Mouse (Mus musculus) forebrain, embryonic 10.5 days (tissue): ENCODE data around the gene Tnfrsf14. TPM values are rescaled to one million over a fixed set of nuclear protein-coding genes. Genes with fewer than 3 reads are reported as not detected.
A peak's percentile ranks its signal among the peaks of the same experiment; 100 is the strongest.

Experiments
- DNase-seq: peaks from one replicate; pipeline ENCODE4 v3.0.0-alpha.2; 2017; ENCODE audit warnings: low spot score; ENCODE audit errors: extremely low spot score
- H3K27ac ChIP-seq: fragments of 300-500 bp; sonication (generic); 2 replicates; pipeline ENCODE4 v1.5.1; 2016; ENCODE audit warnings: mild to moderate bottlenecking
- H3K27me3 ChIP-seq: fragments of 300-500 bp; sonication (generic); 2 replicates; pipeline ENCODE4 v1.6.1; 2016; ENCODE audit warnings: mild to moderate bottlenecking; ENCODE audit not compliant: poor library complexity, severe bottlenecking
- H3K36me3 ChIP-seq: fragments of 300-500 bp; sonication (generic); replicated peaks from 2 replicates; pipeline ENCODE4 v1.6.1; 2016; ENCODE audit warnings: mild to moderate bottlenecking, moderate library complexity
- H3K4me1 ChIP-seq: fragments of 300-500 bp; sonication (generic); 2 replicates; pipeline ENCODE4 v1.6.1; 2016
- H3K4me3 ChIP-seq: fragments of 300-500 bp; sonication (generic); 2 replicates; pipeline ENCODE4 v1.5.1; 2016; ENCODE audit warnings: mild to moderate bottlenecking, moderate library complexity
- H3K9me3 ChIP-seq: fragments of 300-500 bp; sonication (generic); 2 replicates; pipeline ENCODE4 v1.6.1; 2016; ENCODE audit warnings: mild to moderate bottlenecking, moderate library complexity
- WGBS: fragments of 180-500 bp; shearing (Covaris S2); methylation state at CpG from one replicate; pipeline ENCODE4 v1.1.7; 2016; 5-methylcytosine and 5-hydroxymethylcytosine counted together
- polyA plus RNA-seq: library from polyadenylated mRNA; unstranded; fragments of >200 nt; fragmentation: Nextera tagmentation; extraction: Ambion mirVana; gene quantifications from 2 replicates; pipeline ENCODE4 v1.2.1, GENCODE M21; 2016

The Tnfrsf14 gene
- polyA plus RNA-seq, 1 experiment from 2014 or later, result 0.93 TPM

DNA sequence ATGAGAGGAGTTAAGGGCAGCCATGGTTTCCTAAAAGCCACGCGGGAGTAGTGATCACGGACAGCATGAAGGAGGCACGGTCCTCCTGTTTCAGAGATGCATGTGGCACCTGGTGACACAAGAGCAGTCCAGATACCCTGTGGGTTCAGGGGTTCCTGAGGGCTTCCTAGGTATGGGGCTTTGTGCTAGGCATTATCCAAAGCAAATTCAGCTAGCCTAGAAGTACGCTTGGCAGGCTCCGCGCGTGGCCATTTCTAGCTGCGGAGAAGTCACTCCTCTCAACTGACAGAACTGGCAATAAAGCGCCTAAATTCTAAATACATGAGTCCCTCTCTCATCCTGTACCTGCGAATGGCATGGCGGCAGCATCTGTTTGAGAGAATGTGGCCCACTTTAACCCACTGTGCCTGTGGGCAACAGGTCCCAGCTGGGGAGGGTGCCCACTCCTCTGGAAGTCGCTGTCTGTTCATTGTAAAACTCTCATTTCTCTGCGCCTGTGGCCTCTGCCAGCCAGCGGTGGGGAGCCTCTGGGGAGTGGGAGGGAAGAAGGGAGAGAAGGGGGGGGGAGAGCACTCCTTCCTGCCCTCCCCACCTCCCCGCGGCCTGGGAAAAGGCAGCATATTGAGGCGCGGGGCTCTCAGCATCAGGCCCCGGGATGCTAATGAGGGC, 31.8 kb upstream of the Tnfrsf14 start:
- H3K9me3 ChIP-seq, result no peaks in the 10 kb centered on the region
- H3K36me3 ChIP-seq, result peaks cover 20% of the 10 kb centered on the region
- H3K4me3 ChIP-seq, result peak overlapping the region; percentile 98
- peaks cover 84% of the 10 kb centered on the region for H3K27me3 ChIP-seq
- H3K4me1 ChIP-seq, result peaks cover 96% of the 10 kb centered on the region
- H3K27ac ChIP-seq, result peak overlapping the region; percentile 97
- no peak for DNase-seq
- WGBS, result 11% methylated on average over 20 of the region's 20 CpGs

DNA sequence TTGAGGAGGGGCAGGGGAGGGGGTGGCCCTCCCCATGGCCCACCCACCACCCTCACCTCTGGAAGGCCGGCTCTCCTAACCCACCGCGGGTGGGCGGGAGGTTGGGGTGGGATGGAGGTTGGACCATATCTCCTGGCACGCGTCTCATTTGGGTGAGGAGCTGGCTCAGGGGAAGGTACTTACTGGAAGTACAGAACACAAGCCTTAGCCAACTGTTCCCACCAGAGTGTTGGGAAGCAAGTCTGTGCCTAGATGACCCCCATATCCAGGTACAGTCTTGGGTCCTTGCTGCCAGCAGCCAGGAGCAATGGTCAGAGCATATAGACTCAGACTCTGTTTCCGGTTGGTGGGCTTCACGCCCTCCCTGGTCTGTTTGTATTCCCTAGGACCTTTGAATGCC, 30.3 kb upstream of the Tnfrsf14 start:
- peaks cover 20% of the 10 kb centered on the region for H3K36me3 ChIP-seq
- H3K27ac ChIP-seq, result peak overlapping the region; percentile 97
- H3K9me3 ChIP-seq, result no peaks in the 10 kb centered on the region
- H3K4me1 ChIP-seq, result peaks cover 95% of the 10 kb centered on the region
- DNase-seq, result no peak
- WGBS, result 10% methylated on average over 8 of the region's 8 CpGs
- H3K4me3 ChIP-seq, result peak overlapping the region; percentile 98
- H3K27me3 ChIP-seq, result peaks cover 100% of the 10 kb centered on the region

DNA sequence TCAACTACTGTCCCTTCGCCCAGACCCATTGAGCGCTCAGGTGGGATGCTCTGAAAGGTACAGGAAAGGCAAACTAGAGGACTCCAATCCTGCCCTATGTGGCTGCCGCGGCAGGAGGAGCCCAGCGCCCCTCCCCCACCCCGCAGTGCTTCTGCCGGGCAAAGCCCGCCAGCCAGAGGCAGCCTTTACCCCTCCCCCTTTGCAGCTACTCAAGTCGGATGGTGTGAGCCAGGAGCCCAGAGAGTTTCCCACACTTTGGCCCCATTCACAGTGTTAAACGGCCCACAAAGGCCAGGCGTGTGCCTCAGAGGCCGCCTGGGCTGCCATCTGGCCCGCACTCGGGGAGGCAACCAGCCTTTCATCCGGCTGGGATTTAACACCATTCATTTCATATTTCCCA, 29.8 kb upstream of the Tnfrsf14 start:
- H3K9me3 ChIP-seq, result no peaks in the 10 kb centered on the region
- peak; percentile 88 for DNase-seq
- peak overlapping the region; percentile 97 for H3K27ac ChIP-seq
- H3K4me3 ChIP-seq, result peak overlapping the region; percentile 98
- H3K27me3 ChIP-seq, result peaks cover 100% of the 10 kb centered on the region
- peaks cover 19% of the 10 kb centered on the region for H3K36me3 ChIP-seq
- H3K4me1 ChIP-seq, result peaks cover 95% of the 10 kb centered on the region
- 0% methylated on average over 15 of the region's 15 CpGs for WGBS

DNA sequence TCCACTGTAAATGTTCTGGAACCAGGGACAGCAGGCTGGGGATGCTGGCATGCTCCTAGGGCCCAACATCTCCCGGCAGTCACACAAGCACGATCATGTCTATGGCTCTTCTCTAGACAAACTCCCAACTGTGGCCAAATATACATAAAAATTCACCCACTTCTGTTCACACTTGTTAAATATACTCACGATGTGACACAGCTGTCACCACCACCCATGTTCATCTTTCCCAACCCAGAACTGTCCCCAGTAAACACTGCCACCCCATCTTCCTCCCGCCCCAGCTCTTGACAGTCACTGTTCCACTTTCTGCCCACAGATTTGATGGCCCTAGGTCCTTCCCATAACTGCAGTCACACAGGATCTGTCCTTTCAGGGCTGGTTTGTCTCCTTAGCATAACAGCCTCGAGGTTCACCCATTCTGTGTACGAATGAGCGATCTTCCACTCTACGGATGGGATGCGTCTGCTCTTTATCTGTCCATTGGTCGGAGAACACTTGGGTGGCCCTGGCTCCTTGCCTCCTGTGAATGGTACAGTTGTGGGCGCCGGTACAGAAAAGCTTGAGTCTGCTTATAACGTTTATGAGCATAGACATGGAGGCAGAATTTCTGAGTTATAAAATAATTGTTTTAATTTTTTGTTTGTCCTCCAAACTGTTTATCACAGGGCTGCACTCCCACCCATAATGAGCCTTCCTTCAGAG, 29.1 kb upstream of the Tnfrsf14 start:
- DNase-seq, result no peak
- peak overlapping the region; percentile 98; the same call in 1 of the 2 replicates for H3K4me3 ChIP-seq
- no peaks in the 10 kb centered on the region for H3K9me3 ChIP-seq
- H3K27me3 ChIP-seq, result peaks cover 100% of the 10 kb centered on the region
- WGBS, result 42% methylated on average over 13 of the region's 13 CpGs
- H3K36me3 ChIP-seq, result peaks cover 12% of the 10 kb centered on the region
- peak overlapping the region; percentile 97 for H3K27ac ChIP-seq
- H3K4me1 ChIP-seq, result peaks cover 95% of the 10 kb centered on the region

DNA sequence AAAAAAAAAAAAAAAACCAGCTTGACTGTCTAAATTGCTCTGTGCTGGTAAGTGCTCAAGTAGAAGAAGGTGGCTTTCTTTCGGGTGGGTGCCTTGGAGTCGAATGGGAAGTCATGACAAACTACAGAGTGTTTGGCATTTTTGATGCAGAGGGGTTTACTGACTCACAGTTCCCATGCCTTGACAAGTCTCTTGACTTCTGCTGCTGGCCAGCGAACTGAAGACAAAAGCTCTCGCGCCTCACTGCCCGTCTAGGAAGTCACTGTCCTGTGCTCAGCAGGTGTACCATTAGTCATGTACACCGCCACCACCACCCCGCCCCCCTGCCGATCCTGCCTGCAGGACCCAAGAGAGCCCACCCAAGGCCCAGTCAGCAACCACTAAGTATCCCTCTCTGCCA, 28.2 kb upstream of the Tnfrsf14 start:
- no peak for DNase-seq
- peaks cover 3% of the 10 kb centered on the region for H3K36me3 ChIP-seq
- no peaks in the 10 kb centered on the region for H3K9me3 ChIP-seq
- 17% methylated on average over 9 of the region's 9 CpGs for WGBS
- peak overlapping the region; percentile 97 for H3K27ac ChIP-seq
- H3K4me3 ChIP-seq, result no peak overlapping the region
- peaks cover 100% of the 10 kb centered on the region for H3K27me3 ChIP-seq
- H3K4me1 ChIP-seq, result peaks cover 95% of the 10 kb centered on the region

DNA sequence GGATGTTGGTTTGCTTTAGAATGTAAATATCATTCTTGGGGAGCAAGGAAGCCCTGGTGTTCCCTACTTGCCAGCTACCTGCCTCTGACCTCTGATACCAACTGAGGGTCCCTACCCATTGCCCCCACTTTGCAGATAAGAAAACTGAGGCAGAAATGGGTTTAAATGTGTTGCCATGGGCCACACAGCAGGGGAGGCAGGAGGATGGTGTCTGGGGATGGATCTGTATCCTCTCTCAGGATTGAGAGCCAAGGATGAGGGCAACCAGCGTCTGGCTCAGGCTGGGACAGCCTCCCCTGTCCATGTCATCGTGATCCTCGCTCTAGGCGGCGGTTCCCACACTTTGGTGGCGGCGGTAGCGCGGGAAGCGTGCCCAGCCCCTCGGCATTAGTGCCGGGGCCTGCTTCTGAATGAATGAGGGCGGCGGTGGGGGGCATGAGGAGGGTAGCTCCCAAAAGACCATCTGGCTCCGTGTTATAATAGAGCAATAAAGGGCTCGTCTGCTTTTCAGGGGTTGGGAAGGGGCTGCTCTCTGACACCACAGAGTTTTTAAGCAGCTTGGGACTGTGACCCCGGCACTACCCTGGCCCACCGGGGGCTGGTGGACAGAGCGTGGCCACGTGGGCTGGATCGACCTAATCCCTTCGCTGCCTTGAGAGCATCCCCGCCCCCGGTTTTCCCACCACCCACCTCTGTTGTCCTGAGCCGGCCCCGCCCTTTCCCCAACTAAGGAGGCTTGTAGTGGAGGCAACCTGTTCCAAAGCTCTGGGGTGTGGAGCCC, 24.3 kb upstream of the Tnfrsf14 start:
- WGBS, result 2% methylated on average over 26 of the region's 26 CpGs
- Histone ChIP-seq H3K9me3 (no peaks in the 10 kb centered on the region), H3K27ac (peak overlapping the region; percentile 83), H3K36me3 (no peaks in the 10 kb centered on the region), H3K4me3 (peak overlapping the region; percentile 38), H3K27me3 (peaks cover 96% of the 10 kb centered on the region), H3K4me1 (peaks cover 94% of the 10 kb centered on the region)
- peak; percentile 82 for DNase-seq

DNA sequence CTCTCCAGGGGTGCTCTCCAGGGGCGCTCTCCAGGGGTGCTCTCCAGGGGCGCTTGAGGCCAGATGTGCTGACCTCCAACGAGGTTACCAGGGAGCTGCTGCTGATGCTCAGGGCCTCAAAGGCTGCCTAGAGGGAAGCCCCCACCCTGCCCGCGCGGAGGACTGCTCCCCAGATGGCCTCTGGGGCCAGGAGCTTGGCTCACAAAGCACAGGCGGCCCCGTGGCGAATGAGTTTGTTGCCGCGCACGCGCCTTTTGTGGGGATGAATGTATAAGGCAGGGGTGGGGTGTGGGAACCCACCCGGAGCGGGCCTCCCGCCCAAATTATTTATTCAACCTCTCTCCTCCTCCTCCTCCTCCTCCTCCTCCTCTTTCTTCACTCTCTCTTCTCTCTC, 21.2 kb upstream of the Tnfrsf14 start:
- H3K36me3 ChIP-seq, result no peaks in the 10 kb centered on the region
- H3K9me3 ChIP-seq, result no peaks in the 10 kb centered on the region
- H3K4me3 ChIP-seq, result peak overlapping the region; percentile 32
- peaks cover 98% of the 10 kb centered on the region for H3K4me1 ChIP-seq
- DNase-seq, result peak; percentile 61
- 10% methylated on average over 16 of the region's 16 CpGs for WGBS
- peaks cover 66% of the 10 kb centered on the region for H3K27me3 ChIP-seq
- H3K27ac ChIP-seq, result peak overlapping the region; percentile 83

DNA sequence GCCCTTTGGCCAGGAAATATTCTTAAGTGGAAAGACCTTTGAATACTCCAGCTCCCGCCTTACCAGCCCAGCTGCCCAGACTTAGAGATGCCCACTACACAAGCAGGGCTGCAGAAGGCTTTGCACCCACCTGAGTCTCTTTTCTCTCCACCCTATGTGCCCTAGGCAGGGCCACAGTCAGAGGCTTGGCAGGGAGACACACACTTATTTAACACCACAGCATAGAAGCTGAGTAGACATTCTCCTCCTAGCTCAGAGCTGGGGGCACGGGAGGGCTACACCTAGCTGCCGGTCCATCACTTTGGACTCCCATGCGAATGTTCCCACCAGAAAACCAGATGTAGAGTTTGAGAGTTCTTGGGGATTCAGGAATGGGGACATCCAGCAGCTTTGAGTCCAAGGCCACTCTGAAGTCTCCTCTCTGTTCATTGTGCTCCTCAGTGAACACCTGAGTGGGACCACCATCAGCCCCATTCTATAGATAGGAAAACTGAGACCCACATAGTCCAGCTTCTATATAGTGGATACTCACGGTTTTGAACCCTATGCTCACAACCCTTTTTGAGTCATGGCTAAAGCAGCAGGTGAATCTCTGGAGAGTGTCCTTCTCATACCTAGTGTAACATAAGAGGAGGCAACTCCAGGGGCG, 20.7 kb upstream of the Tnfrsf14 start:
- Histone ChIP-seq H3K36me3 (no peaks in the 10 kb centered on the region), H3K4me3 (peak overlapping the region; percentile 32), H3K27ac (peak overlapping the region; percentile 83), H3K9me3 (no peaks in the 10 kb centered on the region), H3K4me1 (peaks cover 95% of the 10 kb centered on the region), H3K27me3 (peaks cover 60% of the 10 kb centered on the region)
- 49% methylated on average over 6 of the region's 6 CpGs for WGBS
- no peak for DNase-seq

DNA sequence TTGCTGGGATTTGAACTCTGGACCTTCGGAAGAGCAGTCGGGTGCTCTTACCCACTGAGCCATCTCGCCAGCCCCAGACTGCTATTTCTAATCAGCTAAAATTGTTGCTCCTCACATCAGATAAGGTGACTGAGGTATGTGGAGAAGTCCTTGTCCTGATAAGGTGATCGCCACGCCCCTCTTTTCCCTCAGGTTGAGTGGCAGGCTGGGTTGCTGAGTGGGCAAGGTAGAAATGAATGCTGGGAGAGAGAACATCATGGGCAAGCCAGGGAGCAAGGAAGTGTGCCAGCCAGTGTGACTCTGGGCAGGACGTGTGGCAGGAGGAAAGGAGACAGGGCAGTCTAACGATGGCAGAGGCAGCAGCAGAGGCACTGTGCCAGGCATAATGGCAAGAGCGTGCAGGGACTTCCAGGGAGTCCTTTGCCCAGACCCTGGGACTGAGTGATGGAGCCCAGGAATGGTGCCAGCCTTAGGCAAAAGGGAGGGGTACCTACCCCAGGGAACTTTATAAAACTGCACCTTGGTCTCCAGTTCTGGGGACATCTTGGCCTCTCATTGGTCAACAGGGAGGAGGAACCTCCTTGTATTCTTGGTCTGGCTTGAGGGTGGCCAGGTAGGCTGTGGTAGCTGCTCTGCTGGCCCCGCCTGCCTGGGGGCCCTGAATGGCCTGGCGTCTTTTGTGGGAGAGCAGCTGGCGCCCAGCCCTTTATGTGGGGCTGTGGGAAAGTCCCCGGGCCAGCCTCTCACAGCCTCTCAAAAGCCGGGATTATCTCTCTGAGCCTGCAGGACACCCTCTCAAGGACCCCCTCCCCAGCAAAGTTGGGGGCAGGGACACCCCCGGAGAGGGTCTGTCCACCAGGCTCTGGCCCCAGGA, 19.9 kb upstream of the Tnfrsf14 start:
- Histone ChIP-seq H3K36me3 (no peaks in the 10 kb centered on the region), H3K4me3 (peak overlapping the region; percentile 32), H3K27me3 (peaks cover 53% of the 10 kb centered on the region), H3K27ac (peak overlapping the region; percentile 83), H3K4me1 (peaks cover 92% of the 10 kb centered on the region), H3K9me3 (no peaks in the 10 kb centered on the region)
- WGBS, result 42% methylated on average over 14 of the region's 14 CpGs
- DNase-seq, result peak; percentile 64

DNA sequence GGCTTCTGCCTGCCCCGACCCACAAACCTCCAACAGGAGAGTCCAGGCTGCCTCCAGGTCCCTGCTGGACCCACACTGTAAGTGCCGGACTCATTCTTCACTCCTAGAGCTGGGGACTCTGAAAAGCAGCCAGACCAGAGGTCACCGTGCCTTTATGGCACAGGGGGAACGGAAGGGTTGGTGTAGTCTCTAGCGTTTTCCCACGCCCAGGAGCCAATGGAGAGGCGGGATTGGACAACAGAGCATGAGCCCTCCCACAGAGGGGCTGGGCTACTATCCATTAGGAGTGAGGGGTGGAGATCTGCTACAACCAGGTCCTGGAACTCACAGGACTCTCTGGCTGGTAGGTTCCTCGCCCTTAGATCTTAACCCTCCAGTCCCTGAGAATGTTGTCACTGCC, 18.0 kb upstream of the Tnfrsf14 start:
- WGBS, result 6% methylated on average over 8 of the region's 8 CpGs
- H3K27ac ChIP-seq, result peak overlapping the region; percentile 82
- peaks cover 72% of the 10 kb centered on the region for H3K4me1 ChIP-seq
- no peaks in the 10 kb centered on the region for H3K9me3 ChIP-seq
- peak; percentile 85 for DNase-seq
- H3K36me3 ChIP-seq, result no peaks in the 10 kb centered on the region
- H3K27me3 ChIP-seq, result peaks cover 33% of the 10 kb centered on the region
- peak overlapping the region; percentile 47 for H3K4me3 ChIP-seq

DNA sequence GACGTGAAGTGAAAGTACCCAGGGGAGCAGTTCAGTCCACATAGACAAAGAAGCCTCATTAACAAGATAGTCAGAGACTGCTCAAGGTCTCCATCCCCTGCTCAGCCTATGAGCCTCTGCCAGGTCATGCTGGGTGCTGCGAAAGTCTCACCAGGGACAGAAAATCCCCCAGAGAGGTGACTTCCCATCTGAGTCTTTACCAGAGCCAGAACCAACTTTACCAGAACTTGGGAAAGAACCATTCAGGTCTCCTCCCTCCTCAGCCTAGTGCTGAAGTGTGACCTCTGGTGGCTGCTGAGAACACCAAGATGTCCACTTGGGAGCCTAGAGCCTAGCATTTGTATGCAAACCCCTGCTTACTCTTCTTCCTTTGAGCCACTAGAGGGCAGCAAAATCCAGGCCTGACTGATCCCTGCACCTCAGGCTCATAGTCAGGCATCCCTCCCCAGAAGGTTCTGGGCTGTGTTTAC, 15.8 kb upstream of the Tnfrsf14 start:
- Histone ChIP-seq H3K4me1 (peaks cover 50% of the 10 kb centered on the region), H3K27ac (peak overlapping the region; percentile 58; the same call in 1 of the 2 replicates), H3K27me3 (peaks cover 11% of the 10 kb centered on the region), H3K9me3 (no peaks in the 10 kb centered on the region), H3K4me3 (peak overlapping the region; percentile 7; the same call in 1 of the 2 replicates), H3K36me3 (no peaks in the 10 kb centered on the region)
- peak; percentile 74 for DNase-seq
- 15% methylated on average over 2 of the region's 2 CpGs for WGBS
